Mouse (Mus musculus): Measurements from ENCODE around the gene Proca1. TPM values are rescaled to one million over a fixed set of nuclear protein-coding genes. Genes with fewer than 3 reads are reported as not detected.

The Proca1 gene
- polyA plus RNA-seq, 1 experiment from 2014 or later, result 3.2 TPM

DNA sequence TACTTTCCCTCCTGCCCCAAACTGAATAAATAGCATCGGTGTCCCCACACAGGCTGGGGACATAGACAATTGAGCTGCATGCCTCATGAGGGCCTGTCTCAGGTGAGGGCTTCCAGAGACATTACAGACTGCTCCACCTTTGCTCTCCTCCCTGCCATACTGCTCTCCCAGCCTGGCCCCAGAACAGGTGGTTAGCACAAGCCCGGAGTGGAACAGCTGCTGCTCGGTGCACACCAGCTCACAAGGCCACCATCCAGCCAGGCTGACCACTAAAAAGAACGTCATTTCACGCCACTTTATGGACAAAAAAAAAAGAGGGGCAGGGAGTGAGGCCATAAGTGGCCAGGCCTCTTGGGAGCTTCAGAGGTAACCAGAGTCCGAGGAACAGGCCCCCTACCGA is 14.0 kb downstream of the Proca1 start:
- Histone ChIP-seq H3K9me3 (no peaks in the 10 kb centered on the region), H3K27ac (no peak overlapping the region), H3K4me3 (no peak overlapping the region), H3K4me2 (no peak overlapping the region), H3K36me3 (peaks cover 93% of the 10 kb centered on the region), H3K9ac (no peak overlapping the region), H3K4me1 (no peaks in the 10 kb centered on the region), H3K27me3 (no peaks in the 10 kb centered on the region)
- no peak for ATAC-seq (ENCODE audit: insufficient number of reproducible peaks, insufficient read depth, low FRiP score, low TSS enrichment, low read depth)
- WGBS, result 89% methylated on average over 7 of the region's 7 CpGs

- Histone ChIP-seq H3K4me3 (no peak overlapping the region), H3K4me2 (no peak overlapping the region), H3K9ac (no peak overlapping the region), H3K27me3 (no peaks in the 10 kb centered on the region), H3K4me1 (no peaks in the 10 kb centered on the region), H3K9me3 (no peaks in the 10 kb centered on the region), H3K36me3 (peaks cover 100% of the 10 kb centered on the region), H3K27ac (no peak overlapping the region)
- WGBS, result 93% methylated on average over 6 of the region's 6 CpGs
- ATAC-seq (ENCODE audit: insufficient number of reproducible peaks, insufficient read depth, low FRiP score, low TSS enrichment, low read depth), result no peak
Observed at GRCm38 (mm10) chr11:78209886-78210285, 16.7 kb downstream of the Proca1 start.

- no peak overlapping the region for H3K4me2 ChIP-seq
- peaks cover 99% of the 10 kb centered on the region for H3K36me3 ChIP-seq
- H3K4me1 ChIP-seq, result no peaks in the 10 kb centered on the region
- no peak overlapping the region for H3K4me3 ChIP-seq
- no peak overlapping the region for H3K9ac ChIP-seq
- no peaks in the 10 kb centered on the region for H3K9me3 ChIP-seq
- H3K27me3 ChIP-seq, result no peaks in the 10 kb centered on the region
- H3K27ac ChIP-seq, result no peak overlapping the region
- 68% methylated on average over 7 of the region's 7 CpGs for WGBS
- ATAC-seq (ENCODE audit: insufficient number of reproducible peaks, insufficient read depth, low FRiP score, low TSS enrichment, low read depth), result no peak
Observed at GRCm38 (mm10) chr11:78210615-78211014, 17.4 kb downstream of the Proca1 start.

DNA sequence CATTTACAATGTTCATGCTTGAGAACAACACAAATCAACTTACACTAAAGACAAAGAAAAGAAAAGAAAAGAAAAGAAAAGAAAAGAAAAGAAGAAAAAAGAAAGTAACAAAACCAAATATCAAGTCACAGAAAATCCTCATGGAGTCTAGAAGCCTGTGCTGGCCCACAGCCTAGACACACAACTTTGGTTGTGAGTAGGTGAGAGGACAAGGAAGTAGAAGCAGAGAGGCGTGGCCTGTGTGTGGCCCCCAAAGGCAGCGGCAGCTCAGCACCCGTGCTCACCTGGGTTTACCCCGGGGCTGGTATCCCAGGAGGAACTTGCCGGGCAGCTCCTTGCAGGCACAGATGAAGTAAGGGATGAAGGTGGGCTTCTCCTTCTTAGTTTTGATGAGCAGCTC is 18.3 kb downstream of the Proca1 start:
- H3K27me3 ChIP-seq, result no peaks in the 10 kb centered on the region
- WGBS, result 80% methylated on average over 5 of the region's 5 CpGs

GRCm38 (mm10) chr11:78213086-78213817 is 20.1 kb downstream of the Proca1 start:
- WGBS, result 95% methylated on average over 14 of the region's 14 CpGs
- Histone ChIP-seq H3K36me3 (peaks cover 98% of the 10 kb centered on the region), H3K27me3 (no peaks in the 10 kb centered on the region)

More for the DNA sequence above, 18.3 kb downstream of the Proca1 start:
- H3K36me3 ChIP-seq, result peaks cover 99% of the 10 kb centered on the region
- no peak overlapping the region for H3K4me3 ChIP-seq
- no peak for ATAC-seq (ENCODE audit: insufficient number of reproducible peaks, insufficient read depth, low FRiP score, low TSS enrichment, low read depth)
- H3K9me3 ChIP-seq, result no peaks in the 10 kb centered on the region
- no peak overlapping the region for H3K4me2 ChIP-seq
- no peak overlapping the region for H3K27ac ChIP-seq
- no peak overlapping the region for H3K9ac ChIP-seq
- H3K4me1 ChIP-seq, result no peaks in the 10 kb centered on the region

DNA sequence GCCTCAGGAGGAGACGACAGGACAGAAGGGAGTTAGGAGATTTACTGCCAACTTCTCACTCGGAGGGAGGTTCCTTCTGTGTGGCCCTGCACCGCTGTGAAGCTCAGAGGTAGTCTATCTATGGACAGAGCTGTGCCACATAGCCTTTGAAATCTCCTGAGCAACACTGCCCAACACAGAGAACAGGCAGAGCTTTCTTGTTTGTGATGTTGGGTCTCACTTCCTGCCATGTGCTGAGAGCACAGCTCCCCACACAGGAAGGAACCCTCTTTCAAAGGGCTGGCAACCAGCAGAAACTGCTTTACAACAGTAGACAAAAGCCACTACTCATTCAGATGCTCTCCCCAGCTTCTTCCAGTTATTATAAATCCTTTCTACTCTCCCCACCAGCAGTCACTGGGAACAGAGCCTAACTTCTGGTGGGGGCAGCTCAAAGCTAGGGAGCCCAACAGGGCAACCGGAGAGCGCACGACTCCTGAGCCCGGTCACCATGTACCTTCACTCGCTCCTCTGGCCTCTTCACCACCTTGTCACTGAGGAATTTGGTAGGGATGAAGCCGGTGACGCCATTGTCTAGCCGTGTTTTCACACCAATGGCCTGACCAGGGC is 22.6 kb downstream of the Proca1 start:
- Histone ChIP-seq H3K27ac (no peak overlapping the region), H3K4me3 (no peak overlapping the region), H3K27me3 (no peaks in the 10 kb centered on the region), H3K9ac (no peak overlapping the region), H3K4me1 (no peaks in the 10 kb centered on the region), H3K36me3 (peaks cover 97% of the 10 kb centered on the region), H3K9me3 (no peaks in the 10 kb centered on the region), H3K4me2 (no peak overlapping the region)
- no peak for ATAC-seq (ENCODE audit: insufficient number of reproducible peaks, insufficient read depth, low FRiP score, low TSS enrichment, low read depth)
- WGBS, result 89% methylated on average over 11 of the region's 11 CpGs

More at GRCm38 (mm10) chr11:78213086-78213817, 20.1 kb downstream of the Proca1 start:
- H3K4me1 ChIP-seq, result no peaks in the 10 kb centered on the region
- no peak overlapping the region for H3K4me3 ChIP-seq
- no peaks in the 10 kb centered on the region for H3K9me3 ChIP-seq
- ATAC-seq (ENCODE audit: insufficient number of reproducible peaks, insufficient read depth, low FRiP score, low TSS enrichment, low read depth), result no peak
- H3K9ac ChIP-seq, result no peak overlapping the region
- no peak overlapping the region for H3K27ac ChIP-seq
- H3K4me2 ChIP-seq, result no peak overlapping the region

DNA sequence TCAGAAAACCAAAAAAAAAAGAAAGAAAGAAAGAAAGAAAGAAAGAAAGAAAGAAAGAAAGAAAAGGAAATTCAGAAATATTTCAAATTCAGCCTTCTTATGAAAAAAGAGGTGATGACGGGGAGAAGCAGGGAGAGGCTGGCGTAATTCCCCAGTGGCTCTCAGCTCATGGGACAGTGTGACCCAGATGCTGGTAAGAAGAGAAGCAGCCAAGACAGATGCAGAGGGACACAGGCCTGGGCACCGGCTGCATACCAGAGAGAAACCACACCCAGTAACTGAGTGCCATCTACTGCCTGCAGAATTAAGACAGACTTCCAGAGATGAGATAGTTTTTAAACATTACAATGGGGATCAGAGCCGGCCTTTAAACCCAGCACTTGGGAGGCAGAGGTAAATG is 30.4 kb downstream of the Proca1 start:
- H3K9ac ChIP-seq, result no peak overlapping the region
- peaks cover 97% of the 10 kb centered on the region for H3K36me3 ChIP-seq
- H3K27ac ChIP-seq, result no peak overlapping the region
- H3K4me3 ChIP-seq, result no peak overlapping the region
- 89% methylated on average over 4 of the region's 4 CpGs for WGBS
- no peaks in the 10 kb centered on the region for H3K4me1 ChIP-seq
- no peaks in the 10 kb centered on the region for H3K27me3 ChIP-seq
- no peak for ATAC-seq (ENCODE audit: insufficient number of reproducible peaks, insufficient read depth, low FRiP score, low TSS enrichment, low read depth)
- H3K4me2 ChIP-seq, result no peak overlapping the region
- H3K9me3 ChIP-seq, result no peaks in the 10 kb centered on the region

DNA sequence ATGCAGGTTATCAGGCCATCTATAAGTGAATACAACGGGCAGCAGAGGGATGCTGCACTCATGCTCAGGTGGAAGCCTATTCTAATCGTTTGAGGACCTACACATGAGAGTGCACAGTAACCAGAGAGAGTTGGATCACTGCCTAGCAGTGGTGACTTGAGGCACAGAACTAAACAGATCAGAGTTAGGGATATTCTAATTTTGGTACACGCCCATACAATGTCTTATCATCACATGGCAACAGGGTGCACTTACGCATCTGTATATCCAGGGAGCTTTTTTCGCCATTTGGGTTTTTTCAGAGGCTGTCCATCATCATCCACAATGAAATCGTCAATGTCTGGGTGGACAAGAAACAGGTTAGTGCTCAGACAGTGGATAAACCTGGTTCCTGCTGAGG is 38.3 kb downstream of the Proca1 start:
- no peak overlapping the region for H3K4me3 ChIP-seq
- no peak overlapping the region for H3K9ac ChIP-seq
- H3K27me3 ChIP-seq, result no peaks in the 10 kb centered on the region
- WGBS, result 92% methylated on average over 6 of the region's 6 CpGs
- ATAC-seq (ENCODE audit: insufficient number of reproducible peaks, insufficient read depth, low FRiP score, low TSS enrichment, low read depth), result no peak
- H3K27ac ChIP-seq, result no peak overlapping the region
- peaks cover 89% of the 10 kb centered on the region for H3K36me3 ChIP-seq
- H3K4me2 ChIP-seq, result no peak overlapping the region
- H3K9me3 ChIP-seq, result no peaks in the 10 kb centered on the region
- no peaks in the 10 kb centered on the region for H3K4me1 ChIP-seq

- Histone ChIP-seq H3K9ac (no peak overlapping the region), H3K9me3 (no peaks in the 10 kb centered on the region), H3K4me3 (no peak overlapping the region), H3K27ac (no peak overlapping the region), H3K36me3 (peaks cover 39% of the 10 kb centered on the region), H3K27me3 (no peaks in the 10 kb centered on the region), H3K4me1 (peaks cover 15% of the 10 kb centered on the region), H3K4me2 (no peak overlapping the region)
- WGBS, result 90% methylated on average over 9 of the region's 9 CpGs
- no peak for ATAC-seq (ENCODE audit: insufficient number of reproducible peaks, insufficient read depth, low FRiP score, low TSS enrichment, low read depth)
Observed at GRCm38 (mm10) chr11:78240193-78240857, 47.1 kb downstream of the Proca1 start.

DNA sequence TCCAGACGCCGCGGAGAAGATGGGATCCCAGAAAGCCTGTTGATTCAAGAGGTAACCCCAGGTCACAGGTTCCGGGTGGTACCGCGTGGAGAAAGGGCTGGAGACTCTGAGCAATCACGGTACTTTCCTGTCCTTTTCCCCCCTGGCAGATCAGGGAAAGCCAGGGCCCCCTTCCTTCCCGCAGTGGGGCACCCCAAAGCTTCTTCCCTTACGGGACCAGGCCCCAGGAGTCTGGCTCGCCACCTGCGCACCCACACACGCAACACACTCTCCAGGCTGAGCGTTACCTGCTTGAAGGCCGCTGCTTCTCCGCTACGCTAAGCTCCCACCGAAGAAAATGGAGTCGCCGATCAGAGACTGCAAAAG is 52.1 kb downstream of the Proca1 start:
- H3K27me3 ChIP-seq, result no peaks in the 10 kb centered on the region
- H3K27ac ChIP-seq, result peak overlapping the region; percentile 95
- ATAC-seq (ENCODE audit: insufficient number of reproducible peaks, insufficient read depth, low FRiP score, low TSS enrichment, low read depth), result no peak
- no peaks in the 10 kb centered on the region for H3K9me3 ChIP-seq
- H3K4me1 ChIP-seq, result peaks cover 32% of the 10 kb centered on the region
- peak overlapping the region; percentile 79 for H3K4me2 ChIP-seq
- peaks cover 13% of the 10 kb centered on the region for H3K36me3 ChIP-seq
- peak overlapping the region; percentile 96 for H3K4me3 ChIP-seq
- H3K9ac ChIP-seq, result peak overlapping the region; percentile 95
- under 1% methylated on average over 19 of the region's 19 CpGs for WGBS

DNA sequence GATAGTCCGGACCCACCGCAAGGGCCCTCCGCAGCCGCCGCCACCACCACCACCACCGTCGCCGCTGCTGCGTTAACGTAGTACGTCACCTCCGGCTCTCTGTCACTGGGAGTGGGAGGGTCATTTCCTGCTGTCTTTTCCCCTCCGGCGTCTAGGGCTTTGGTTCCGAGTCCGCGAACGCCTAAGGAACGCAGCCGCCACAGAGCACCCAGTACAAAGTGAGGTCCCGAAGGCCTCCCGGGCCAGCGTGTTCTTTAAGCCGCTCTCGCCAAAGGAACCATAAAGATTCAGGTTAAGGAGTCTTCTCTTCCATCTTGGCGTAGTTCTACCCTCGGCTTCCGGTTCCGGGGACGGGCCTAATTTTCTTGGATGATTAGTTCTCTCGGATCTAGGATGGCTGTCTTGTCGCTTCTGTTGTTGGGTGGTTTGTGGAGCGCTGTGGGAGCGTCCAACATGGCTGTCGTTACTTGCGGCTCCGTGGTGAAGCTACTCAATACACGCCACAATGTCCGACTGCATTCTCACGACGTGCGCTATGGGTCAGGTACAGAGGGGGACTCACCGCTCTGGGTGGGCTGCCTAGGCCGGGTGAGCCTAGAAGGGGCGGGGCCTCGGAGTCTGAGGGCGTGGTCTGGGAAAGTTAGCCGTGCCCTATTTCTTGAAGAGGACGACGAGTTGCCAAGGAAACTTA is 52.6 kb downstream of the Proca1 start, which contains the start of the genes Sdf2 and Supt6:
TSS of gene Sdf2 (plus strand) at position 120 of the 691 bp plus-strand sequence.
TSS of gene Supt6 (minus strand) at position 361 of the 691 bp plus-strand sequence.
- no peaks in the 10 kb centered on the region for H3K9me3 ChIP-seq
- H3K36me3 ChIP-seq, result peaks cover 12% of the 10 kb centered on the region
- no peaks in the 10 kb centered on the region for H3K27me3 ChIP-seq
- H3K27ac ChIP-seq, result peak within 1 kb of the TSS; percentile 95
- H3K4me3 ChIP-seq, result peak within 1 kb of the TSS; percentile 96
- H3K4me1 ChIP-seq, result peaks cover 32% of the 10 kb centered on the region
- H3K4me2 ChIP-seq, result peak within 1 kb of the TSS; percentile 79
- WGBS, result under 1% methylated on average over 49 of the region's 50 CpGs
- ATAC-seq (ENCODE audit: insufficient number of reproducible peaks, insufficient read depth, low FRiP score, low TSS enrichment, low read depth), result peak; percentile 89
- H3K9ac ChIP-seq, result peak within 1 kb of the TSS; percentile 95
